Mouse (Mus musculus) midbrain, postnatal 0 days (tissue): ENCODE results near the gene Dnttip2. TPM values are rescaled to one million over a fixed set of nuclear protein-coding genes. Genes with fewer than 3 reads are reported as not detected.
A peak's percentile ranks its signal among the peaks of the same experiment; 100 is the strongest.
"Not testable (repeated sequence)": the region's sequence is repeated elsewhere in the genome, so short reads cannot be mapped to it uniquely, and the experiment has no call there.

Experiments
- ATAC-seq: fragments of 200-750 bp; cut with Nextera tagmentation; 2 replicates; pipeline ENCODE4 v1.8.0; 2017; ENCODE audit warnings: moderate number of reproducible peaks, mild to moderate bottlenecking, moderate TSS enrichment, moderate library complexity; ENCODE audit not compliant: low FRiP score
- DNase-seq: peaks from one replicate; pipeline ENCODE4 v3.0.0-alpha.2; 2015; ENCODE audit warnings: low spot score
- H3K27ac ChIP-seq: fragments of 300-500 bp; sonication (generic); 2 replicates; pipeline ENCODE4 v1.5.1; 2014; ENCODE audit warnings: low read depth, mild to moderate bottlenecking, low read length, mixed read lengths
- H3K27me3 ChIP-seq: fragments of 300-500 bp; sonication (generic); 2 replicates; pipeline ENCODE4 v1.6.1; 2014; ENCODE audit warnings: low read length, control low read depth, mixed read lengths; ENCODE audit not compliant: insufficient read depth
- H3K36me3 ChIP-seq: fragments of 300-500 bp; sonication (generic); 2 replicates; pipeline ENCODE4 v1.6.1; 2014; ENCODE audit warnings: low read length, control low read depth, mixed read lengths; ENCODE audit not compliant: insufficient read depth
- H3K4me1 ChIP-seq: fragments of 300-500 bp; sonication (generic); 2 replicates; pipeline ENCODE4 v1.6.1; 2014; ENCODE audit warnings: mild to moderate bottlenecking, control low read depth, antibody characterized with exemption, low read length, mixed read lengths; ENCODE audit not compliant: insufficient read depth
- H3K4me2 ChIP-seq: fragments of 300-500 bp; sonication (generic); 2 replicates; pipeline ENCODE4 v1.6.1; 2014; ENCODE audit warnings: low read depth, mild to moderate bottlenecking, low read length, mixed read lengths; ENCODE audit not compliant: poor library complexity, severe bottlenecking
- H3K4me3 ChIP-seq: fragments of 300-500 bp; sonication (generic); 2 replicates; pipeline ENCODE4 v1.5.1; 2014; ENCODE audit warnings: low read depth, mild to moderate bottlenecking, low read length, moderate library complexity
- H3K9ac ChIP-seq: fragments of 300-500 bp; sonication (generic); replicated peaks from 2 replicates; pipeline ENCODE4 v1.6.1; 2014; ENCODE audit warnings: mild to moderate bottlenecking, low read length, moderate library complexity, mixed read lengths; ENCODE audit not compliant: poor library complexity, severe bottlenecking
- H3K9me3 ChIP-seq: fragments of 300-500 bp; sonication (generic); 2 replicates; pipeline ENCODE4 v1.6.1; 2016; ENCODE audit warnings: low read length, control low read depth
- CTCF ChIP-seq: IDR thresholded peaks from 2 replicates; pipeline ENCODE4 v1.5.1; 2016; ENCODE audit warnings: antibody characterized with exemption, mild to moderate bottlenecking
- WGBS: fragments of 180-500 bp; shearing (Covaris S2); extraction: QIAGEN DNeasy Blood & Tissue Kit; methylation state at CpG from one replicate; pipeline ENCODE4 v1.1.7; 2014; 5-methylcytosine and 5-hydroxymethylcytosine counted together
- polyA plus RNA-seq: library from polyadenylated mRNA; unstranded; fragments of >200 nt; fragmentation: Nextera tagmentation; extraction: Ambion mirVana; gene quantifications from 2 replicates; pipeline ENCODE4 v1.2.1, GENCODE M21; 2015
- total RNA-seq: library from RNA; depleted of rRNA; stranded (reverse); fragments of >200 nt; gene quantifications from 2 replicates; pipeline ENCODE4 v1.2.3, GENCODE M21; 2014

Dnttip2 gene
- total and polyA plus RNA-seq, 2 experiments from 2014 or later: 10.8 to 50.1 TPM

- WGBS: 9% methylated on average over 19 of the region's 20 CpGs
- TF ChIP-seq CTCF: peak; percentile 33
- Histone ChIP-seq H3K4me1 (peaks cover 17% of the 10 kb centered on the region; the same call in 1 of the 2 replicates), H3K9me3 (no peaks in the 10 kb centered on the region), H3K27ac (no peak overlapping the region), H3K4me3 (peak overlapping the region; percentile 79), H3K36me3 (peaks cover 19% of the 10 kb centered on the region), H3K9ac (peak overlapping the region; percentile 34; the same call in 1 of the 2 replicates), H3K4me2 (peak overlapping the region; percentile 41), H3K27me3 (no peaks in the 10 kb centered on the region)
- ATAC-seq (no peak), DNase-seq (no peak)
Measured at GRCm38 (mm10) chr3:122273407-122274240, 564 bp upstream of the Dnttip2 start.

DNA sequence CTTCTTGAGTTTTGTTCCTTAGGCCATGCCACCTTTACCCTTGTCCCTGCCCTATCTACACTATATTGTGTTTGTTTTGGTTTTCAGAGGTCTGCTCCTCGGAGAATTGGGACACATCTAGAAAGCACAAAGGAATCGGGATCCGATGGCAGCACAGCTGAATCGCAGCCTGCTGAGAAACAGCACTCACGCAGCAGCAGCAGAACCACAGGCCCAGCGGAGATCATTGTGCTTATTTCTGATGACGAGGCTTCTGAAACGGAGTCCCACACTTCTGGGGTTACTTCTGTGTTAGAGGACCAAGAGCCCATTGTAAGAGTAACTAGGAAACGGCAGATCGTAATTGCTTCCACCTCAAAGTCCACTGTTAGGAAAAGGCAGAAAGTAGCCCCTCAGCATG, 923 bp downstream of the Dnttip2 start:
- Histone ChIP-seq H3K4me1 (peaks cover 17% of the 10 kb centered on the region; the same call in 1 of the 2 replicates), H3K4me3 (peak overlapping the region; percentile 79), H3K27ac (no peak overlapping the region), H3K9ac (peak overlapping the region; percentile 71; the same call in 1 of the 2 replicates), H3K36me3 (peaks cover 29% of the 10 kb centered on the region), H3K27me3 (no peaks in the 10 kb centered on the region), H3K4me2 (peak overlapping the region; percentile 87), H3K9me3 (no peaks in the 10 kb centered on the region)
- no peak for TF ChIP-seq CTCF
- DNase-seq: no peak
- ATAC-seq: no peak
- 79% methylated on average over 10 of the region's 10 CpGs for whole genome bisulfite sequencing

GRCm38 (mm10) chr3:122287195-122287594, 13.0 kb downstream of the Dnttip2 start:
- Histone ChIP-seq H3K9ac (no peak overlapping the region), H3K4me1 (peaks cover 3% of the 10 kb centered on the region), H3K27me3 (no peaks in the 10 kb centered on the region), H3K9me3 (no peaks in the 10 kb centered on the region), H3K4me2 (no peak overlapping the region), H3K4me3 (no peak overlapping the region), H3K36me3 (peaks cover 14% of the 10 kb centered on the region; the same call in 1 of the 2 replicates), H3K27ac (no peak overlapping the region)
- TF ChIP-seq CTCF: no peak
- no peak for DNase-seq
- WGBS: 79% methylated on average over 5 of the region's 5 CpGs
- no peak for ATAC-seq

GRCm38 (mm10) chr3:122288613-122289195, 14.5 kb downstream of the Dnttip2 start:
- Histone ChIP-seq H3K27ac (no peak overlapping the region), H3K4me1 (peaks cover 3% of the 10 kb centered on the region), H3K4me3 (no peak overlapping the region), H3K4me2 (no peak overlapping the region), H3K9me3 (no peaks in the 10 kb centered on the region), H3K27me3 (no peaks in the 10 kb centered on the region), H3K9ac (no peak overlapping the region), H3K36me3 (peaks cover 6% of the 10 kb centered on the region; the same call in 1 of the 2 replicates)
- TF ChIP-seq CTCF: no peak
- no peak for DNase-seq
- 86% methylated on average over 5 of the region's 5 CpGs for WGBS
- ATAC-seq: no peak

DNA sequence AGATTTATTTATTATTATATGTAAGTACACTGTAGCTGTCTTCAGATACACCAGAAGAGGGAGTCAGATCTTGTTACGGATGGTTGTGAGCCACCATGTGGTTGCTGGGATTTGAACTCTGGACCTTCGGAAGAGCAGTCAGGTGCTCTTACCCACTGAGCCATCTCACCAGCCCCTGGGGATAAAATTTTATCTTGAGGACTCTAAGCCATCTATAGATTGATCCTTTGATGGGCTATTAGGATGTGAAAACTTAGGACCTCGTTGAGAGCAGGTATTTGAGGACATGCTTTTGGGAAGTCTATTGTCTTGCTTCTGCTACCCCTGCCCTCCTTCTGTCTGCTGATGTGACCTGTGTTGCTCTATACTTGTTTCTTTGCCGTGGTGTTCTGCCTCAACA, 15.2 kb downstream of the Dnttip2 start:
- H3K27me3 ChIP-seq, H3K27ac ChIP-seq, DNase-seq, H3K9ac ChIP-seq, ATAC-seq, H3K4me1 ChIP-seq, H3K36me3 ChIP-seq, H3K9me3 ChIP-seq, H3K4me2 ChIP-seq, H3K4me3 ChIP-seq: not testable (repeated sequence)
- WGBS: 82% methylated on average over 3 of the region's 4 CpGs

GRCm38 (mm10) chr3:122290696-122291095, 16.5 kb downstream of the Dnttip2 start:
- H3K27me3 ChIP-seq: no peaks in the 10 kb centered on the region
- H3K4me1 ChIP-seq: peaks cover 6% of the 10 kb centered on the region
- ATAC-seq: no peak
- H3K9ac ChIP-seq: no peak overlapping the region
- H3K9me3 ChIP-seq: no peaks in the 10 kb centered on the region
- H3K27ac ChIP-seq: no peak overlapping the region
- no peak overlapping the region for H3K4me2 ChIP-seq
- H3K36me3 ChIP-seq: no peaks in the 10 kb centered on the region
- TF ChIP-seq CTCF: no peak
- H3K4me3 ChIP-seq: no peak overlapping the region
- no peak for DNase-seq
- 74% methylated on average over 7 of the region's 7 CpGs for WGBS
